Mouse (Mus musculus) neural tube, postnatal 0 days (tissue): ENCODE measurements around the gene Paqr5. TPM values are rescaled to one million over a fixed set of nuclear protein-coding genes. Genes with fewer than 3 reads are reported as not detected.

ENCODE experiments used
- polyA plus RNA-seq: library from polyadenylated mRNA; unstranded; fragments of >200 nt; fragmentation: Nextera tagmentation; extraction: Ambion mirVana; gene quantifications from 2 replicates; pipeline ENCODE4 v1.2.1, GENCODE M21; 2015

Gene Paqr5
- polyA plus RNA-seq = 0.85 and 0.97 TPM in 2 replicates

GRCm38 (mm10) chr9:62026600-62026999 lies at the start of gene Paqr5:
TSS of gene Paqr5 (minus strand) at chr9:62026856.

DNA sequence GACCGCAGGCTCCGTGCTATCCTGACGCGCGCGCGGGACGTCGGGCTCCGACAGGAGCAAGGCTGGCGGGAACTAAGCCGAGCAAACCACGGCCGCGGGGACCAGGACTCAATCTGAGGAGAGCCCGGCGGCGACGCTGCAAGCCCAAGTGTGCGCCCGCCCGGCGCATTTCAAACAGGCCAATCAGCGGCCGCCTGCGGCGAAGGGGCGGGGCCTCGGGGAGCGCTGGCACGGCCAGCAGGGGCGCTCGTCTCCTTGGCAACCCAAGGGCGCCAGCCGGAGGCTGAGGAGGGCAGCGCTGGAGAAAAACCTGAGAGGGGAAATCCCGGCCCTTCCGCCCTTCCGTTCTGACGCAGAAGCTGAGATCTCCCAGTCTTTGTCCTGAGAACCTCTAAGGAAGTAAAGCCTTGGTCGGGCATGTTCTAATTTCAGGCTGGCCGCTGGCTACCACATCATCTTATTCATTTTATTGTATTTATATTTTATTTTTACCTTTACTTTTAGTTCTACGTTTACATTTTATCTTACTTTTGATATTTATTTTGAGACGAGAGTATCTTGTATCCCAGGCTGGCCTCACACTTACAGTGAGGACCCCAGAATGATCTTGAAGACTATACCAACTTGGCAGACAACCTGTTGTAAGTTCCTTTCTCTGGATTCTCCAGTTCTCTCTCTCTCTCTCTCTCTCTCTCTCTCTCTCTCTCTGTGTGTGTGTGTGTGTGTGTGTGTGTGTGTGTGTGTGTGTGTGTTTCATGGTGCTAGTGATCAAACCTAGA lies 79.8 kb downstream of the Paqr5 start, which contains the start of gene Kif23:
Gene Kif23 (minus strand): TSS at position 152 of the 779 bp plus-strand sequence.

DNA sequence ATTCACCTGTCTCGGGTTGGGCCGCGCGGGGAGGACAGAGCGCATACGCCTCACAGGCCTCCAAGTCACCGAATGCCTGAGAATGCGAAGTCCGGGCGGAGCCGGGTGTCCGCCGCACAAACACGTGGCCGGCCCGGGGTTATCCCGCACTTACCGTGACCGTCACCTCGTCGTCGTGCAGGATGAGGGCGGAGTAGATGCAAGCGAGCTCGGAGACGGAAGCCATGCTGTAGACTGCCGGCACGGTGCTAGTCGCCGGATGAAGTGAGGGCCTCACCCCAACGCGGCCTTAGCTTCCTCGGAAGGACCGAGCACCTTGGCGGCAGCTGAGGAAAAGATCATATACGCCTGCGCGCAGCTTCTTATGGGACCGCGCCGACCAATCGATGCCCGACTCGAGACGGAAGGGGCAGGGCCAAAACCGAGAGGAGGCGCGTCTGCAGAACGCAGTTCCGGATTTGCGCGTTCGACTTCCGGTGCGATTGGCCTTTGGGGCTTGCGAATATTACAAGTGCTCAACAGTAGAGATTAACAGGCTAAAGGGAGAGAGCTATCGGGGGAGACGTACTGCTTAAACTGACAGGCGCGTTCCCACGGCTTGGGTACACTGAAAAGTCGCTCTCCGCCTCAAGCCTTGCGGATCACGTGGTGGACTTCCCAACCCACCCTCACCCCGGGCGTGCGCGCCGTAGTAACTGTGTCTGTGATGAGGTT lies 112.3 kb downstream of the Paqr5 start, which contains the start of gene Rplp1:
Gene Rplp1 (minus strand): TSS at position 340 of the 714 bp plus-strand sequence.

Other genes with a start within 250 kb of the Paqr5 start
- gene Rplp1, start 112.3 kb downstream of the Paqr5 start, polyA plus RNA-seq = 1,154 and 1,185 TPM in 2 replicates
- 6.2 and 7.5 TPM in 2 replicates for gene Kif23, start 80.1 kb downstream of the Paqr5 start, polyA plus RNA-seq
- gene Glce, start 95.8 kb upstream of the Paqr5 start, polyA plus RNA-seq = 15.3 and 18.0 TPM in 2 replicates